Mouse (Mus musculus): ENCODE data around the gene Cul7.

DNA sequence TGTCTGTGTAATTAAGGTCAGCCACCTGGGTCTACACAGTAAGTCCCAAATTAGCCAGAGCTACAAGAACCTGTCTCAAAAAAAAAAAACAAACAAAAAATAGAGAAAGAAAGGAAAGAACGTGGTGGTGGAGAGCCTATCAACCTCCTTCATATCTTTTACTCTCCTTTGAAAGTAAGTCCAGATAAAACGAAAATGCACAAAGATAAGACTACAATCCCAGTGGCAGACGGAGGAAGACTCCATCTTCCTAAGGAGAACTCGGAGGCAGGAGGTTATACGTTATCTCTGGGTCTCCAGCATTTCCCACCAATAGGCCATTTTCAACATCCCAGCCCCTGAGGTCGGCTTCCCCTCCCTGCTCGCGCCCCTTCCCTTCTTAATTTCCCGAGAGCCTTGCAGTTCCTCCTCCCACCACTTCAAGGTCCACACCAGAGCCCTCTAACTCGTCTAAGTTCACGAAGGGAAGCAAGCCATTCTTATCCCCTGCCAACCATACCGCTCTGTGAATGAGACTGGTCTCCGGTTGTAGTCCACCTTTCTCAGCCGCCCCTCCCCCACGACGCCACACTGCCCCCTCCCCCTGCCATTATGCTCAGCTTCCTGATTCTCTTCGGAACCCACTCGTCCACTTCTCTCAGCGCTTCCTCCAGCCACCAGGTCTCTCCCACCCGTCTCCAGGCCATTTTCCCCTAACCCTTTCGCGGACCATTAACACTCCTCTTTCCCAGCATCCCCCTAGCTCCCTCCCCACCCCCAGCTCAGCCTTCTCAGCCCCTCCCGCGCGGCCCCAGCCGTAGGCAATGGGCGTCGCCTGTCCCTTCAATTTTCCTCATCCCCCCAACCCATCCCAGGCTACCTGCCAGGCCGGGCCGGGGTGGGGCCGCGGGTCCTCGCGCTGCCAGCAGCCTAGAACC lies 30.0 kb downstream of the Cul7 start:
- no peak for TF ChIP-seq POLR2A (IDR thresholded peaks at IDR 0.05; ENCODE audit: insufficient read length, low read depth)
- no peak for TF ChIP-seq TCF12 (IDR thresholded peaks at IDR 0.05; ENCODE audit: insufficient read depth, poor library complexity, severe bottlenecking)
